Mouse (Mus musculus) liver, embryonic 14.5 days (tissue): ENCODE data around the gene Tmem131l. TPM values are rescaled to one million over a fixed set of nuclear protein-coding genes. Genes with fewer than 3 reads are reported as not detected.

Experiments used
- ATAC-seq: fragments of 200-750 bp; cut with Nextera tagmentation; 2 replicates; pipeline ENCODE4 v1.8.0; 2017; ENCODE audit warnings: moderate number of reproducible peaks, mild to moderate bottlenecking, moderate library complexity; ENCODE audit not compliant: insufficient read depth
- DNase-seq, 3 experiments: peaks; one replicate each; pipeline ENCODE4 v3.0.0-alpha.2; 2012 to 2013; ENCODE audit warnings: low read depth in 3 of 3, low spot score in 3 of 3
- H3K27ac ChIP-seq: fragments of 300-500 bp; sonication (generic); 2 replicates; pipeline ENCODE4 v1.5.1; 2014; ENCODE audit warnings: moderate library complexity, mild to moderate bottlenecking, control low read depth, inconsistent platforms
- H3K27me3 ChIP-seq: fragments of 300-500 bp; sonication (generic); 2 replicates; pipeline ENCODE4 v1.6.1; 2014; ENCODE audit warnings: mild to moderate bottlenecking, low read length, moderate library complexity; ENCODE audit not compliant: control insufficient read depth, insufficient read depth
- H3K36me3 ChIP-seq: fragments of 300-500 bp; sonication (generic); replicated peaks from 2 replicates; pipeline ENCODE4 v1.6.1; 2014; ENCODE audit warnings: low read depth; ENCODE audit not compliant: control insufficient read depth, insufficient read depth
- H3K4me1 ChIP-seq, 2 experiments: fragments of 200-500 bp in 1 of 2; fragments of 300-500 bp in 1 of 2; sonication (generic) in 1 of 2; replicated peaks; 2 replicates each; pipeline ENCODE4 v1.6.1; 2012 to 2014; ENCODE audit warnings: antibody characterized with exemption in 1 of 2, inconsistent platforms in 1 of 2, low read length in 1 of 2; ENCODE audit not compliant: control insufficient read depth in 2 of 2, insufficient read depth in 2 of 2
- H3K4me2 ChIP-seq: fragments of 300-500 bp; sonication (generic); 2 replicates; pipeline ENCODE4 v1.6.1; 2014; ENCODE audit warnings: low read depth, mild to moderate bottlenecking, control low read depth, moderate library complexity
- H3K4me3 ChIP-seq, 2 experiments: fragments of 200-500 bp in 1 of 2; fragments of 300-500 bp in 1 of 2; sonication (generic) in 1 of 2; 2 replicates each; pipeline ENCODE4 v1.5.1; 2012 to 2014; ENCODE audit warnings: low read depth in 2 of 2, low read length in 2 of 2, mild to moderate bottlenecking in 2 of 2, control low read depth in 1 of 2, inconsistent platforms in 1 of 2, moderate library complexity in 1 of 2; ENCODE audit not compliant: insufficient read depth in 1 of 2
- H3K9ac ChIP-seq: fragments of 300-500 bp; sonication (generic); replicated peaks from 2 replicates; pipeline ENCODE4 v1.6.1; 2014; ENCODE audit warnings: mild to moderate bottlenecking, control low read depth, moderate library complexity
- H3K9me3 ChIP-seq: fragments of 300-500 bp; sonication (generic); 2 replicates; pipeline ENCODE4 v1.6.1; 2016; ENCODE audit warnings: low read length, mixed read lengths; ENCODE audit not compliant: control insufficient read depth
- CTCF ChIP-seq: IDR thresholded peaks from 2 replicates; pipeline ENCODE4 v1.5.1; 2016; ENCODE audit warnings: antibody characterized with exemption, low read depth, control low read depth
- EP300 ChIP-seq: IDR thresholded peaks from 2 replicates; pipeline ENCODE4 v1.6.1; 2016; ENCODE audit warnings: antibody characterized with exemption, low read depth
- WGBS: fragments of 180-500 bp; shearing (Covaris S2); extraction: QIAGEN DNeasy Blood & Tissue Kit; methylation state at CpG from one replicate; pipeline ENCODE4 v1.1.7; 2014; ENCODE audit not compliant: insufficient replicate concordance; 5-methylcytosine and 5-hydroxymethylcytosine counted together
- polyA plus RNA-seq, 2 experiments: library from polyadenylated mRNA; depleted of rRNA in 1 of 2; stranded (reverse) in 1 of 2; unstranded in 1 of 2; fragments of >200 nt; fragmentation: Nextera tagmentation in 1 of 2; extraction: Ambion mirVana in 1 of 2; gene quantifications; 2 replicates each; pipeline versions ENCODE4 v1.2.1 to v1.2.3; 2012 to 2014

Gene Tmem131l
- polyA plus RNA-seq, 2 experiments = 18.9 to 24.5 TPM

- 48% methylated on average over 9 of the region's 9 CpGs for WGBS
- H3K4me3 ChIP-seq = no peak overlapping the region
- H3K4me1 ChIP-seq = peaks cover 0 to 4% of the 10 kb centered on the region in 2 experiments; a peak in 1 of 4 replicates
- no peaks in the 10 kb centered on the region for H3K9me3 ChIP-seq
- no peak for DNase-seq
- ATAC-seq = no peak
- no peak overlapping the region for H3K4me2 ChIP-seq
- TF ChIP-seq EP300 = no peak
- TF ChIP-seq CTCF = no peak
- H3K9ac ChIP-seq = no peak overlapping the region
- H3K27me3 ChIP-seq = no peaks in the 10 kb centered on the region
- H3K36me3 ChIP-seq = no peaks in the 10 kb centered on the region
- H3K27ac ChIP-seq = no peak overlapping the region
Measured at GRCm38 (mm10) chr3:84048729-84049175, 8.8 kb upstream of the Tmem131l start.

- Histone ChIP-seq H3K4me3 (no peak overlapping the region), H3K9ac (no peak overlapping the region), H3K27ac (no peak overlapping the region), H3K9me3 (no peaks in the 10 kb centered on the region), H3K4me1 (peaks cover 11 to 14% of the 10 kb centered on the region in 2 experiments), H3K36me3 (no peaks in the 10 kb centered on the region), H3K27me3 (no peaks in the 10 kb centered on the region), H3K4me2 (no peak overlapping the region)
- ATAC-seq (no peak), DNase-seq (no peak)
- TF ChIP-seq EP300 (no peak), CTCF (no peak)
- WGBS = 62% methylated on average over 8 of the region's 8 CpGs
Measured at GRCm38 (mm10) chr3:84046206-84046605, 6.2 kb upstream of the Tmem131l start.

- TF ChIP-seq CTCF = no peak
- TF ChIP-seq EP300 = peak; percentile 92
- ATAC-seq (peak; percentile 68), DNase-seq (peak; percentile 81 to 85 (median 85))
- Histone ChIP-seq H3K36me3 (no peaks in the 10 kb centered on the region; the same call in 1 of the 2 replicates), H3K27me3 (no peaks in the 10 kb centered on the region), H3K4me1 (peaks cover 31% of the 10 kb centered on the region in 2 experiments), H3K27ac (peak overlapping the region; percentile 96), H3K9ac (peak overlapping the region; percentile 61), H3K4me2 (peak overlapping the region; percentile 100), H3K4me3 (peak overlapping the region in 1 of 2 experiments; percentile 98; a peak in 3 of 4 replicates), H3K9me3 (no peaks in the 10 kb centered on the region)
- 18% methylated on average over 8 of the region's 8 CpGs for WGBS
Measured at GRCm38 (mm10) chr3:84041739-84042138, 1.8 kb upstream of the Tmem131l start.

DNA sequence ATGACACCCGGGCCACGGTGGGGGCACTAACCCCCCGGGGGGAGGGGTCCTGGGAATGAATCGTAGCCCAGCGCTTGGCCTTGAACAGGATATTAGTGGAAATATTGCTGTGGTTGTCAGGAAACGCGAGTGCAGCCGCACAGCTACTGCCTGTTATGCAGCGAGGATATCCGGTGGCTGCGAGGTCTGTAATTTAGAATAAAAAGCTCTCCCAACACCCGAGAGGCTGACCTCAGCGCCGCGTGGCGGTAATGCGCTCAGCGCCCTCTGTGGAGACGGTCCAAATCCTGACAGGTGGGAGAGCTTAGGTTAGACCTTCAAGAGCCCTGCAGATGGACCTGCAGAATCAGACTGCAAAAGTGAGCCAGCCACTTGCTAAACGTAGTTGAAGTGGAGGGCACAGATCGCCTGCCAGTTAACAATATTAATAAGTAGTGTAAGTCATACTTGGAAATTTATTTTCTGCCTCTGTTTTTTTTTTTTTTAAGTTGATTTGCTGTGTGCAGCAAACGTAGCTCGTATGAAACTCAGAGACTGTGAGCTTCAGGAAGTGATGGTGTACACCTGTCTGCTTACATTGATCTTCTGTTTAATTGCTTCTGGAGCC lies 604 bp upstream of the Tmem131l start:
- Histone ChIP-seq H3K9me3 (no peaks in the 10 kb centered on the region), H3K27ac (peak overlapping the region; percentile 96), H3K9ac (peak overlapping the region; percentile 95), H3K4me2 (peak overlapping the region; percentile 100), H3K4me1 (peaks cover 36 to 40% of the 10 kb centered on the region in 2 experiments), H3K27me3 (no peaks in the 10 kb centered on the region), H3K4me3 (peak overlapping the region; percentile 71 to 98), H3K36me3 (no peaks in the 10 kb centered on the region; the same call in 1 of the 2 replicates)
- 2% methylated on average over 23 of the region's 23 CpGs for WGBS
- peak; percentile 47 for ATAC-seq
- TF ChIP-seq CTCF (peak; percentile 58), EP300 (peak; percentile 14)
- peak in 2 of 3 experiments; percentile 52 to 61 for DNase-seq

GRCm38 (mm10) chr3:84038981-84039645 lies 862 bp downstream of the Tmem131l start:
- Histone ChIP-seq H3K9ac (peak overlapping the region; percentile 97), H3K27ac (peak overlapping the region; percentile 81), H3K27me3 (no peaks in the 10 kb centered on the region), H3K4me1 (peaks cover 50 to 52% of the 10 kb centered on the region in 2 experiments), H3K4me2 (peak overlapping the region; percentile 100), H3K36me3 (no peaks in the 10 kb centered on the region; the same call in 1 of the 2 replicates), H3K9me3 (no peaks in the 10 kb centered on the region), H3K4me3 (peak overlapping the region; percentile 87 to 98)
- ATAC-seq (peak; percentile 4), DNase-seq (peak in 1 of 3 experiments; percentile 40)
- WGBS = under 1% methylated on average over 42 of the region's 42 CpGs
- TF ChIP-seq CTCF = no peak
